Mouse (Mus musculus) adrenal gland, postnatal 0 days (tissue): ENCODE measurements around the gene Hrasls. TPM values are rescaled to one million over a fixed set of nuclear protein-coding genes. Genes with fewer than 3 reads are reported as not detected.

Source experiments
- polyA plus RNA-seq: library from polyadenylated mRNA; unstranded; fragments of >200 nt; fragmentation: Nextera tagmentation; extraction: Ambion mirVana; gene quantifications from 2 replicates; pipeline ENCODE4 v1.2.1, GENCODE M21; 2015

The Hrasls gene
- polyA plus RNA-seq: 8.5 and 11.3 TPM in 2 replicates

GRCm38 (mm10) chr16:29209605-29210411, at the start of gene Hrasls:
Gene Hrasls (plus strand): TSS chr16:29209695.

Other genes with a start within 250 kb of the Hrasls start
- gene Atp13a5, start 169.0 kb downstream of the Hrasls start, polyA plus RNA-seq: 0.05 TPM in 1 of 2 replicates, not detected in the other